In the genomic region with DNA sequence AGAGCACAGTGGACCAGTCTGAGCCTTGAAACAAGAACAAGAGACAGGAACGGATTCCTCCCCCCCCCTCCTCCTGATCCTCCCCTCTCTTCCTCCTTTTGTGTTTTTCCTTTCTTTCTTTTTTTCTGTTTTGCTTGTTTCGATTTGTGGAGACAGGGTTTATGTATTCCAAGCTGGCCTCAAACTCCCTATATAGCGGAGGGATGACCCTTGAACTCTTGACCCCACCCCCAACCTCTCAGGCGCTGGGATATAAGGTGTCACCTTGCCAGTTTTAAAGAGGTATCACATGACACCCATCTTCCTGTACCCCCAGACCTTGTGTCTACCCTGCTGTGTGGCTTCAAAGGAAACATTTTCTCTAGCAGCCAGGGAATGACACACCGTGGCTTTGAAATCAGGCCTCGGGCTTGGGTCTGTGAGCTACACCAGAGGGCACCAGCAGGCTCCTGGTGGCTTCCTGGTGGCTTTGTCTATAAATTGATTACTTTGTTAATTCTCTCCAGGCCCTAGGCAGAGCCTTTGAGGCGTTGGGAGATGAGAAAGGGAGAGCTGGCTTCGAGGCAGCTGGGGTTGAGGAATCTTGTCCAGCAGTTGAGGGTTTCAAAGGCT, we compare ENCODE assay signal across 8 mouse cellular contexts. TPM values are rescaled to one million over a fixed set of nuclear protein-coding genes. Genes with fewer than 3 reads are reported as not detected.
DNase-seq lines count a peak whose midpoint lies in the region; ATAC-seq lines count a peak whose summit lies in the region.

No protein-coding gene starts in this region.

- H3K4me3 ChIP-seq in heart, embryonic 12.5 days, result no peak overlapping the region
- no peak overlapping the region for H3K4me3 ChIP-seq in heart, embryonic 15.5 days
- H3K4me3 ChIP-seq in midbrain, embryonic 13.5 days (replicated peaks), result no peak overlapping the region

- no peaks in the 10 kb centered on the region for H3K9me3 ChIP-seq in heart, embryonic 12.5 days (replicated peaks)
- no peaks in the 10 kb centered on the region for H3K9me3 ChIP-seq in heart, embryonic 15.5 days (replicated peaks)
- no peaks in the 10 kb centered on the region for H3K9me3 ChIP-seq in midbrain, embryonic 13.5 days

- H3K27ac ChIP-seq in heart, embryonic 12.5 days (ENCODE audit: poor library complexity, severe bottlenecking), result peak overlapping the region; percentile 90
- peak overlapping the region; percentile 94 for H3K27ac ChIP-seq in heart, embryonic 15.5 days
- H3K27ac ChIP-seq in midbrain, embryonic 13.5 days, result peak overlapping the region; percentile 97

- H3K36me3 ChIP-seq in heart, embryonic 12.5 days, result no peaks in the 10 kb centered on the region
- no peaks in the 10 kb centered on the region for H3K36me3 ChIP-seq in heart, embryonic 15.5 days
- no peaks in the 10 kb centered on the region for H3K36me3 ChIP-seq in midbrain, embryonic 13.5 days

- H3K9ac ChIP-seq in heart, embryonic 12.5 days, result peak overlapping the region; percentile 55
- H3K9ac ChIP-seq in heart, embryonic 15.5 days, result peak overlapping the region; percentile 33
- H3K9ac ChIP-seq in midbrain, embryonic 13.5 days (replicated peaks), result peak overlapping the region; percentile 44; the same call in 1 of the 2 replicates

- peaks cover 47% of the 10 kb centered on the region for H3K4me1 ChIP-seq in heart, embryonic 12.5 days (replicated peaks)
- peaks cover 42% of the 10 kb centered on the region for H3K4me1 ChIP-seq in heart, embryonic 15.5 days (replicated peaks)
- peaks cover 49% of the 10 kb centered on the region for H3K4me1 ChIP-seq in midbrain, embryonic 13.5 days (replicated peaks)

- peak overlapping the region; percentile 41 for H3K4me2 ChIP-seq in heart, embryonic 12.5 days
- H3K4me2 ChIP-seq in heart, embryonic 15.5 days, result peak overlapping the region; percentile 21
- H3K4me2 ChIP-seq in midbrain, embryonic 13.5 days (replicated peaks), result peak overlapping the region; percentile 23

- no peaks in the 10 kb centered on the region for H3K27me3 ChIP-seq in heart, embryonic 12.5 days (replicated peaks)
- H3K27me3 ChIP-seq in heart, embryonic 15.5 days, result no peaks in the 10 kb centered on the region
- H3K27me3 ChIP-seq in midbrain, embryonic 13.5 days, result no peaks in the 10 kb centered on the region

- WGBS in heart, embryonic 12.5 days, result 29% methylated on average over 8 of the region's 8 CpGs
- 40% methylated on average over 8 of the region's 8 CpGs for WGBS in heart, embryonic 15.5 days
- 14% methylated on average over 8 of the region's 8 CpGs for WGBS in midbrain, embryonic 13.5 days

- no peak for DNase-seq in heart, adult 18-20 months
- DNase-seq in Muller cell, postnatal 12 days (ENCODE audit: inconsistent ontology term), result peak; percentile 40
- no peak for DNase-seq in adrenal gland, postnatal 36 days

- no peak for ATAC-seq in heart, embryonic 12.5 days (ENCODE audit: insufficient number of reproducible peaks, low FRiP score)
- ATAC-seq in heart, embryonic 15.5 days (replicated peaks; ENCODE audit: insufficient number of reproducible peaks, insufficient read depth, low FRiP score, low read depth), result no peak
- no peak for ATAC-seq in midbrain, embryonic 13.5 days
- ATAC-seq in frontal cortex, adult (ENCODE audit: low TSS enrichment), result no peak
- ATAC-seq in inflammation-experienced regulatory T-cells, adult 6 months, result no peak

RNA-seq across cellular contexts. Expression of a gene that starts 7.9 kb away (rescaled TPM):
- 1,302 and 1,316 TPM in 2 replicates for polyA plus RNA-seq in heart, embryonic 12.5 days (2016; fragmentation: Nextera tagmentation; extraction: Ambion mirVana)
- 100 to 1,000 TPM; 200 to 293 TPM for total RNA-seq in heart, adult 18-20 months (2021)
- polyA plus RNA-seq in heart, embryonic 15.5 days (2015; fragmentation: Nextera tagmentation; extraction: Ambion mirVana), result 1,031 and 1,221 TPM in 2 replicates
- 244 and 284 TPM in 2 replicates for polyA plus RNA-seq in midbrain, embryonic 13.5 days (2015; fragmentation: Nextera tagmentation; extraction: Ambion mirVana)
- 100 to 1,000 TPM; 266 to 469 TPM for total RNA-seq in adrenal gland, postnatal 36 days (2021)
- not detected for polyA plus RNA-seq in inflammation-experienced regulatory T-cells, adult 6 months (2017; shearing (Covaris generic))

RNA-seq across cellular contexts. Expression of a gene that starts 20.3 kb away (rescaled TPM):
- 28.5 and 28.8 TPM in 2 replicates for polyA plus RNA-seq in heart, embryonic 12.5 days (2016; fragmentation: Nextera tagmentation; extraction: Ambion mirVana)
- total RNA-seq in heart, adult 18-20 months (2021), result 10 to 100 TPM; 21.9 to 27.0 TPM
- 20.8 and 26.1 TPM in 2 replicates for polyA plus RNA-seq in heart, embryonic 15.5 days (2015; fragmentation: Nextera tagmentation; extraction: Ambion mirVana)
- 42.5 and 46.4 TPM in 2 replicates for polyA plus RNA-seq in midbrain, embryonic 13.5 days (2015; fragmentation: Nextera tagmentation; extraction: Ambion mirVana)
- 1 to 10 TPM; 7.5 to 7.6 TPM for total RNA-seq in adrenal gland, postnatal 36 days (2021)
- polyA plus RNA-seq in inflammation-experienced regulatory T-cells, adult 6 months (2017; shearing (Covaris generic)), result 10 to 100 TPM; 15.1 to 29.0 (median 17.5) TPM

Comparison
In these comparisons a context has a peak if more than half of its experiments do, and no peak if none do; other contexts are left out.
1. RNA of a gene that starts 7.9 kb away (polyA plus RNA-seq): 1,302 to 1,316 TPM in heart, embryonic 12.5 days, 1,031 to 1,221 TPM in heart, embryonic 15.5 days and 244 to 284 TPM in midbrain, embryonic 13.5 days; not detected in inflammation-experienced regulatory T-cells, adult 6 months; every median in the first group is over 100 times any median in the second.
2. Peak in every context shown above with its lines, with median percentiles within 50 percentile points of each other: H3K27ac ChIP-seq, H3K4me2 ChIP-seq and H3K9ac ChIP-seq.